Mouse (Mus musculus) myocyte (in vitro differentiated cells): ENCODE measurements at regions not wholly inside any gene's neighbourhood (a gene's known extent, or its start where the extent isn't known, plus 50 kb on each side); places are given as distances from the start of the nearest gene placed in this dataset.

Source experiments
- H3K27me3 ChIP-seq: one replicate; pipeline ENCODE4 v1.6.1; 2011; ENCODE audit not compliant: control insufficient read depth, insufficient read depth, insufficient read length
- H3K36me3 ChIP-seq: one replicate; pipeline ENCODE4 v1.6.1; 2011; ENCODE audit not compliant: control insufficient read depth, insufficient read depth
- H3K4me2 ChIP-seq: one replicate; pipeline ENCODE4 v1.6.1; 2011; ENCODE audit warnings: low read depth, control low read depth
- H3K4me3 ChIP-seq: one replicate; pipeline ENCODE4 v1.5.1; 2011; ENCODE audit warnings: mild to moderate bottlenecking, control low read depth, moderate library complexity
- H3K79me2 ChIP-seq: one replicate; pipeline ENCODE4 v1.6.1; 2011; ENCODE audit not compliant: control insufficient read depth, insufficient read depth
- H3ac ChIP-seq: one replicate; pipeline ENCODE4 v1.6.1; 2011; ENCODE audit not compliant: control insufficient read depth, insufficient read length
- CEBPB ChIP-seq: IDR thresholded peaks from 2 replicates; pipeline ENCODE4 v1.6.1; 2011; ENCODE audit warnings: mild to moderate bottlenecking, moderate library complexity; ENCODE audit not compliant: poor library complexity, insufficient read depth, severe bottlenecking
- E2F4 ChIP-seq: IDR thresholded peaks from one replicate; pipeline ENCODE4 v1.6.1; 2011; ENCODE audit warnings: mild to moderate bottlenecking, control low read depth, moderate library complexity; ENCODE audit not compliant: insufficient read depth
- MAX ChIP-seq: IDR thresholded peaks from one replicate; pipeline ENCODE4 v1.6.1; 2011; ENCODE audit warnings: low read depth, mild to moderate bottlenecking, control low read depth
- MYOD1 ChIP-seq, 3 experiments: IDR thresholded peaks; one replicate each; pipeline ENCODE4 v1.6.1; 2011; ENCODE audit warnings: control low read depth in 2 of 3, low read depth in 2 of 3, mild to moderate bottlenecking in 2 of 3, moderate library complexity in 1 of 3; ENCODE audit not compliant: insufficient read length in 2 of 3, control insufficient read depth in 1 of 3
- MYOG ChIP-seq, 3 experiments: IDR thresholded peaks; one replicate each; pipeline ENCODE4 v1.6.1; 2011; ENCODE audit warnings: control low read depth in 2 of 3, low read depth in 2 of 3, mild to moderate bottlenecking in 2 of 3; ENCODE audit not compliant: insufficient read length in 2 of 3, control insufficient read depth in 1 of 3, insufficient read depth in 1 of 3
- POLR2A ChIP-seq: IDR thresholded peaks from one replicate; pipeline ENCODE4 v1.6.1; 2011; ENCODE audit warnings: low read depth, mild to moderate bottlenecking, control low read depth, moderate library complexity; ENCODE audit not compliant: insufficient read length
- POLR2AphosphoS2 ChIP-seq: IDR thresholded peaks from one replicate; pipeline ENCODE4 v1.6.1; 2011; ENCODE audit warnings: low read depth, control low read depth; ENCODE audit not compliant: insufficient read length
- REST ChIP-seq: IDR thresholded peaks from one replicate; pipeline ENCODE4 v1.6.1; 2011; ENCODE audit warnings: mild to moderate bottlenecking, control low read depth, moderate library complexity; ENCODE audit not compliant: insufficient read depth, insufficient read length
- SRF ChIP-seq: IDR thresholded peaks from one replicate; pipeline ENCODE4 v1.6.1; 2011; ENCODE audit warnings: low read depth; ENCODE audit not compliant: control insufficient read depth, insufficient read length
- TCF12 ChIP-seq: IDR thresholded peaks from one replicate; pipeline ENCODE4 v1.6.1; 2011; ENCODE audit warnings: mild to moderate bottlenecking, control low read depth; ENCODE audit not compliant: poor library complexity, insufficient read depth, severe bottlenecking
- TCF3 ChIP-seq: IDR thresholded peaks from one replicate; pipeline ENCODE4 v1.6.1; 2011; ENCODE audit warnings: low read depth, control low read depth; ENCODE audit not compliant: insufficient read length
- USF1 ChIP-seq: IDR thresholded peaks from one replicate; pipeline ENCODE4 v1.6.1; 2011; ENCODE audit warnings: low read depth, mild to moderate bottlenecking, control low read depth, moderate library complexity

DNA sequence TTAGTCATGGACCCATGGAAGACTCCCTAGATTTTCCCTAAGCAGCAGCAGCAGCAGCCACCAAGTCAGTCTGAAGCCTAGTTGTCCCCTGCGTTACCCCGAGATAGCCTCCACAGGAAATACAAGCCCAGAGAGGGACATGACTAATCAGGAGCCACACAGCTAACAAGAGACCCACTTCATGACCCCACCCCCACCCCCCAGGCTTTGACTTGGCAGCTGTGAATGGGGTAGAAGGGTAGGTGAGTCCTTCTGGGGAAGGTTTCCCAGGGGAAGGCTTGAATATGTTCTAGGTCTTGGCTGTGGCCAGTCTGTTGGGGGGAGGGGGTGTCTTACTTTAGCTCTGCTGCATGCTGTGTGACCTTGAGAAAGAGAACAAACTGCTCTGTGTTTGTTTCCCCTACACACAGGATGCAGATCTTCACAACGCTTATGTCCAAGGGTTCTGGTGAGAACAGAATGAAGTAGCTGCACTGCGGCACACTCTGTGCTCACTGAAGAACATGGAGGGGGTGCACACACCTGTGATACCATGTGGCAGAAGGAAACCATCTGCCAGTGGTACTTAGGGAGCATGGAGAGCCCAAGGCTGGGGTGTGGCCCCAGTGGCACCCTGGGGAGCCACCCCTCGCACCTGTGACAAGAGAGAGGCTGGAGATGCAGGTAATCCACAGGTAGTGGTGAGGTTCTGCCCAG is 93.2 kb downstream of the Mn1 start:
- no peak overlapping the region for H3K4me2 ChIP-seq
- TF ChIP-seq MYOG (IDR thresholded peaks at IDR 0.05; ENCODE audit: control insufficient read depth in 1 of 3, insufficient read depth in 1 of 3, insufficient read length in 2 of 3, low read depth in 2 of 3) (no peak), SRF (no peak), POLR2AphosphoS2 (no peak), USF1 (no peak), E2F4 (no peak), POLR2A (no peak), MYOD1 (IDR thresholded peaks at IDR 0.05; ENCODE audit: control insufficient read depth in 1 of 3, insufficient read length in 2 of 3, low read depth in 2 of 3) (no peak), MAX (no peak), REST (no peak), CEBPB (no peak), TCF12 (no peak), TCF3 (no peak)

GRCm38 (mm10) chr5:111510879-111511231 is 93.7 kb downstream of the Mn1 start:
- H3K27me3 ChIP-seq, result peaks cover 17% of the 10 kb centered on the region
- no peak overlapping the region for H3ac ChIP-seq
- no peak overlapping the region for H3K4me2 ChIP-seq
- H3K36me3 ChIP-seq, result no peaks in the 10 kb centered on the region
- no peak overlapping the region for H3K4me3 ChIP-seq
- H3K79me2 ChIP-seq, result no peaks in the 10 kb centered on the region
- no peak for TF ChIP-seq TCF12
- TF ChIP-seq MYOD1 (IDR thresholded peaks at IDR 0.05; ENCODE audit: control insufficient read depth in 1 of 3, insufficient read length in 2 of 3, low read depth in 2 of 3), result no peak
- TF ChIP-seq MAX, result no peak
- TF ChIP-seq REST, result no peak
- no peak for TF ChIP-seq CEBPB
- no peak for TF ChIP-seq POLR2AphosphoS2
- TF ChIP-seq USF1, result no peak
- no peak for TF ChIP-seq SRF
- no peak for TF ChIP-seq E2F4

More for the DNA sequence above, 93.2 kb downstream of the Mn1 start:
- no peaks in the 10 kb centered on the region for H3K79me2 ChIP-seq
- no peaks in the 10 kb centered on the region for H3K36me3 ChIP-seq
- H3ac ChIP-seq, result no peak overlapping the region
- H3K27me3 ChIP-seq, result peaks cover 17% of the 10 kb centered on the region
- no peak overlapping the region for H3K4me3 ChIP-seq

DNA sequence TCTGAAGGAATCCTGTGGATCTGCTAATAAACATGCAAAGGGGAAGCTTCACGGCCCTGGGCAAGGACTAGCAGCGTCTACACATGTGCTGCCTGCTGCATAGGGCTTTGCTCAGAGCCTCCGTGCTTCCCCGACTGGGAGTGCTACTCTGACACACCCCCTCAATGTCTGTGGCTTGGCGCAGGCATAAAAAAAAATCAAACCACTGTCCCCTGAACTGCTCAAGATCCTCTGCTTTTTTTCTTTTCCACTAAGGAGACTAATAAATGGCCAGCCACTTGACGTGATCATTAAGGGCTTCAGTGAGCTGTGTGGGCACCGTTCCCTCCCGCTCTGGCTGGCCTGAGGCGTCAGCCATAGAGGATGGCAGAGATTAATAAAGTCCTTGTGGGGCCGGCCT is 94.8 kb downstream of the Mn1 start:
- Histone ChIP-seq H3K27me3 (peaks cover 17% of the 10 kb centered on the region), H3K4me3 (no peak overlapping the region), H3K79me2 (no peaks in the 10 kb centered on the region), H3ac (no peak overlapping the region), H3K4me2 (no peak overlapping the region), H3K36me3 (no peaks in the 10 kb centered on the region)
- TF ChIP-seq CEBPB (no peak), SRF (no peak), REST (no peak)

GRCm38 (mm10) chr5:111513976-111514375 is 96.8 kb downstream of the Mn1 start:
- no peak overlapping the region for H3K4me3 ChIP-seq
- no peak for TF ChIP-seq MYOD1 (IDR thresholded peaks at IDR 0.05; ENCODE audit: control insufficient read depth in 1 of 3, insufficient read length in 2 of 3, low read depth in 2 of 3)
- TF ChIP-seq TCF12, result no peak
- TF ChIP-seq REST, result no peak
- TF ChIP-seq MAX, result no peak
- TF ChIP-seq TCF3, result no peak
- no peak for TF ChIP-seq POLR2AphosphoS2
- no peak for TF ChIP-seq USF1
- no peak for TF ChIP-seq MYOG (IDR thresholded peaks at IDR 0.05; ENCODE audit: control insufficient read depth in 1 of 3, insufficient read depth in 1 of 3, insufficient read length in 2 of 3, low read depth in 2 of 3)
- TF ChIP-seq SRF, result no peak
- no peaks in the 10 kb centered on the region for H3K36me3 ChIP-seq
- H3ac ChIP-seq, result no peak overlapping the region
- no peaks in the 10 kb centered on the region for H3K79me2 ChIP-seq
- peaks cover 17% of the 10 kb centered on the region for H3K27me3 ChIP-seq
- H3K4me2 ChIP-seq, result no peak overlapping the region

DNA sequence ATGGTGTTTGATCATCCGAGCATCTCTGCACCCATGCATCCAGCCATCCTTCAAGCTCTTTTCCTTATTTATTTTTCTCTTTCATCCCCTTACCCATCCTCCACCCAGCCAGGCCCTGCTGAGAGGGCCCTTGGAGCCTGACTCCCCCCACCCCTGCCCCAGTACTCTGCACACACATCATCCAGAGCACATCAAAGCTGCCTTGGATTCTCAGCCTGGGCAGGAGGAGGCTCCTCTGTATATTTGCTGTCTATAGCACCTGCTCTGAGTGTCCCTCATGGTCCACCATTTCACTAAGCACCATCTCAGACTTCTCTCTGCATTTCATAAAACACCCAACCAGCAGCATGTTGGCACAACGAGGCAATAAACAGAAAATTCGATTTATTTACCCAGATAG is 101.9 kb downstream of the Mn1 start:
- H3K27me3 ChIP-seq, result no peaks in the 10 kb centered on the region
- no peak overlapping the region for H3ac ChIP-seq
- no peak overlapping the region for H3K4me2 ChIP-seq
- TF ChIP-seq TCF3, result no peak
- no peak for TF ChIP-seq MAX
- TF ChIP-seq REST, result no peak
- no peak for TF ChIP-seq MYOG (IDR thresholded peaks at IDR 0.05; ENCODE audit: control insufficient read depth in 1 of 3, insufficient read depth in 1 of 3, insufficient read length in 2 of 3, low read depth in 2 of 3)
- TF ChIP-seq SRF, result no peak
- no peak for TF ChIP-seq TCF12
- TF ChIP-seq CEBPB, result no peak
- no peak for TF ChIP-seq POLR2A
- no peak for TF ChIP-seq E2F4
- no peak for TF ChIP-seq USF1
- TF ChIP-seq POLR2AphosphoS2, result no peak
- TF ChIP-seq MYOD1 (IDR thresholded peaks at IDR 0.05; ENCODE audit: control insufficient read depth in 1 of 3, insufficient read length in 2 of 3, low read depth in 2 of 3), result no peak
- H3K36me3 ChIP-seq, result no peaks in the 10 kb centered on the region
- no peaks in the 10 kb centered on the region for H3K79me2 ChIP-seq
- no peak overlapping the region for H3K4me3 ChIP-seq
